Mouse (Mus musculus): ENCODE measurements around the gene Aqp1. TPM values are rescaled to one million over a fixed set of nuclear protein-coding genes. Genes with fewer than 3 reads are reported as not detected.

Gene Aqp1
- total and polyA plus RNA-seq, 3 experiments = not detected

GRCm38 (mm10) chr6:55396622-55397041 lies 60.4 kb downstream of the Aqp1 start:
- in situ Hi-C loops (cut with MboI; ENCODE audit: low pct_ligation_motif_present, low pct_unique_long_range_greater_than_20kb, low sequenced_read_pairs) = no loop called here
- TF ChIP-seq KAT2A (IDR thresholded peaks at IDR 0.05; ENCODE audit: insufficient replicate concordance, low read length) (no peak), POLR2A (IDR thresholded peaks at IDR 0.05; ENCODE audit: low read depth, low read length) (no peak)
- Histone ChIP-seq H3K4me1 (ENCODE audit: control insufficient read depth in 1 of 2, insufficient read depth in 2 of 2) (peaks cover 0 to 17% of the 10 kb centered on the region in 2 experiments; a peak in 2 of 4 replicates), H3K9ac (ENCODE audit: insufficient read depth, low read depth) (no peak overlapping the region), H3K27me3 (replicated peaks) (peaks cover 75% of the 10 kb centered on the region), H3K4me3 (replicated peaks in 1 of 3; ENCODE audit: low read depth in 2 of 3, low read length in 2 of 3, poor library complexity in 1 of 3) (no peak overlapping the region), H3K79me2 (replicated peaks; ENCODE audit: control insufficient read depth, extremely low read depth, insufficient read depth, poor library complexity, severe bottlenecking) (no peaks in the 10 kb centered on the region), H3K27ac (ENCODE audit: insufficient read depth, low read depth) (no peak overlapping the region), H3K9me3 (replicated peaks; ENCODE audit: low read length) (no peaks in the 10 kb centered on the region), H3K36me3 (replicated peaks in 1 of 2; ENCODE audit: control insufficient read depth in 1 of 2, insufficient read depth in 1 of 2, low read length in 1 of 2) (no peaks in the 10 kb centered on the region), H3K4me2 (ENCODE audit: insufficient read depth, low read depth, poor library complexity, severe bottlenecking) (no peak overlapping the region)
- DNase-seq (ENCODE audit: extremely low read depth) = no peak
- dilution Hi-C loops (cut with MboI; ENCODE audit: extremely low pct_ligation_motif_present, extremely low pct_unique_long_range_greater_than_20kb, low sequenced_read_pairs) = no loop called here

Other genes with a start within 250 kb of the Aqp1 start
- gene Crhr2, start 203.4 kb upstream of the Aqp1 start, total RNA-seq (2012; rRNA removed) = not detected in 2 replicates
- not detected in 2 replicates for gene Crhr2, start 203.4 kb upstream of the Aqp1 start, total RNA-seq (2014; rRNA removed)
- not detected in 2 replicates for gene Crhr2, start 203.4 kb upstream of the Aqp1 start, polyA plus RNA-seq (2012; ENCODE audit: insufficient read length, low read depth)
- gene Inmt, start 161.4 kb upstream of the Aqp1 start, total RNA-seq (2012; rRNA removed) = not detected in 2 replicates
- not detected in 2 replicates for gene Inmt, start 161.4 kb upstream of the Aqp1 start, total RNA-seq (2014; rRNA removed)
- gene Inmt, start 161.4 kb upstream of the Aqp1 start, polyA plus RNA-seq (2012; ENCODE audit: insufficient read length, low read depth) = not detected in 2 replicates
- gene Mindy4, start 133.0 kb upstream of the Aqp1 start, total RNA-seq (2012; rRNA removed) = not detected in 2 replicates
- gene Mindy4, start 133.0 kb upstream of the Aqp1 start, total RNA-seq (2014; rRNA removed) = not detected in 2 replicates
- gene Mindy4, start 133.0 kb upstream of the Aqp1 start, polyA plus RNA-seq (2012; ENCODE audit: insufficient read length, low read depth) = not detected in 2 replicates
- gene Ghrhr, start 39.9 kb downstream of the Aqp1 start, total RNA-seq (2012; rRNA removed) = not detected in 2 replicates
- not detected in 2 replicates for gene Ghrhr, start 39.9 kb downstream of the Aqp1 start, total RNA-seq (2014; rRNA removed)
- gene Ghrhr, start 39.9 kb downstream of the Aqp1 start, polyA plus RNA-seq (2012; ENCODE audit: insufficient read length, low read depth) = not detected in 2 replicates
- not detected in 2 replicates for gene Adcyap1r1, start 115.5 kb downstream of the Aqp1 start, total RNA-seq (2012; rRNA removed)
- not detected in 2 replicates for gene Adcyap1r1, start 115.5 kb downstream of the Aqp1 start, total RNA-seq (2014; rRNA removed)
- gene Adcyap1r1, start 115.5 kb downstream of the Aqp1 start, polyA plus RNA-seq (2012; ENCODE audit: insufficient read length, low read depth) = not detected in 2 replicates

Data from CH12.LX (cell line).